Mouse (Mus musculus) cerebellum, postnatal 14 days (tissue): ENCODE results near the gene Zbtb20.

Experiments
- DNase-seq, 2 experiments: peaks; one replicate each; pipeline ENCODE4 v3.0.0; 2021; ENCODE audit warnings: mixed read lengths in 2 of 2

The Zbtb20 gene

DNA sequence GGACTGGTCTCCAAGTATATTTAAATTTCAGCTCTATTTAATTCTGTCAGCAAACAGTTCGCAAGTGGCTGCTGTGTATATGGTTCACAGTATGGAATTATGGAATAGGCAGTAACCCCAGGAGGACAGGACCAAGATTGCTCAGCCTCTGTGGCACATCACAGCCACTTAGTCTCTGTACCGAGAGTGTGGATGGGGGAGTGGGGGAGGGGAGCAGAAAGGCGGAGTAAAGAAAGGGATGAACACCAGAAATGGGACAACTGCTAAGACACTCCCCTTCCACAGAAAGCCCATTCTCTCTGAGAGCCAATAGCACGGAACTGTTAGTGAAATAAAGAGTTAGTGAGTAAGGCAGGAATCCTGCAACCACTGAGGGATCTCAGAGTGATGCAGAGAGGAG lies 699.4 kb downstream of the Zbtb20 start:
- DNase-seq: peak in 1 of 2 experiments; percentile 47

DNA sequence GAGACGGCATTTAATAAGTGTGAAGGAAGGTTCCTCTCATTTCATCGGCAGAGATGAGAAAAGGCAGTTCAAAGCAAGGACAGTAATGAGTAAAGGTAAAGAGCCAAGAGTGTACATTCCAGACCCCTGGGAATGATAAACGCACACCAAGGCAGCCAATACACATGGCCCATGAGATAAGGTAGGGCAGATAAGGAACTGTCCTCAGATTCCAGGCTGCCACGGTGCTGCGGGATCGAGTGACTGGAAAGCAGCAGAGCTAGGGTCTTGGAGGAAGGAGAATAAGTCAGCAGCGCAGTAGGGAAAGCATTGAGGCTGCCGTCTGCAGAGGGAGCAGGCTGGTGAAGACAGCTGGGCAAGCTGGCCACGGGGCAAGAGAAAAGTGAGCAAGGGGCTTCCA lies 699.8 kb downstream of the Zbtb20 start:
- no peak for DNase-seq

DNA sequence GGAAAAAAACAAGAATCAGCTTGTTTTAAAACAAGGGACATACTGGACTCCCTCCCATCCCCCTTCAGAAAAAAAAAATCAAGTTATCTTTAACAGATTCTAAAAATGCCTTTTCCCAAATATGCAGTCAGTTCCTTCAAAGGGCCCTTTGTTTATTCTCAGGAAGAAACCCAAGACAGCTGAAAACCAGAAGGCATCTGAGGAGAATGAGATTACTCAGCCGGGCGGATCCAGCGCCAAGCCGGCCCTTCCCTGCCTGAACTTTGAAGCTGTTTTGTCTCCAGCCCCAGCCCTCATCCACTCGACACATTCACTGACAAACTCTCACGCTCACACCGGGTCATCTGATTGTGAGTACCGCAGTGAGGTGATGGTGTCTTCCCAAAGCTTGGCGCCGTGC lies 701.7 kb downstream of the Zbtb20 start:
- peak; percentile 54 to 70 for DNase-seq

DNA sequence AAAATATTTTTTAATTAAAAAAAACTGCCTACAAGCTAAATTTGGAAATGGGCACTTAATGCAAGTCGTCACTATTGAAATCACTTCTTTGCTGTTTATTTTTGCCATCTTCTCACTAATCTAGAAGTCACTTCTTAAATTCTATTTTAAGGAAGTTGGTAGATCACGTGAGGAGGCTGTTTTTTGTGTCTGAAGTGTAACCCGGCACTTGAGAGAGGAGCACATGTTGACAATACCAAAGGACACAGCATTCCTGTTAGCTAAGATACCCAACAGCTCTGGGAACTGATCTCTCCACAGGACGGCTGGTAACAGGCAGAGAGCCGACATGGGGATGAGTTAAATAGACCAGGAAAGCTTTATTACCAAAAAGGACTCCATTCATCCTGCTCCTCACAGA lies 702.7 kb downstream of the Zbtb20 start:
- DNase-seq: no peak

DNA sequence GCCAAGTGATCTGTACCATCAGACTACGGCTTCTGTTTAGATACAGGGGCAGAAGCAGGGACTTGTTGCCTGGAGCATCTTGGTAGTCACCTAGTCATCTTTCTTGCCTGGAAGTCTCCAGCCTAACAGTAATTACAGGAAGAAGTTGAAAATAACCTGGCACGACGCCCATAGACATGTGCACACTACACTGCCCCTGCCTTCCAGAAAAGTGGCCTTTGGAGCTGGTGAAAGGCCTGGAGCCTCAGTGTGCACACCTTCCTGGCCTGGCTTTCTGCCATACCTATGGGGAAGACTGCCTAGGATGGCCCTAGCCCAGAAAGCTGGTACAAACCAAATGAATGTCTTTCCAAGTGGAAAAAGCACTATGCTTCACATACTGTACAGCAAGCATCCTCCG lies 703.4 kb downstream of the Zbtb20 start:
- DNase-seq: peak; percentile 79 to 89

DNA sequence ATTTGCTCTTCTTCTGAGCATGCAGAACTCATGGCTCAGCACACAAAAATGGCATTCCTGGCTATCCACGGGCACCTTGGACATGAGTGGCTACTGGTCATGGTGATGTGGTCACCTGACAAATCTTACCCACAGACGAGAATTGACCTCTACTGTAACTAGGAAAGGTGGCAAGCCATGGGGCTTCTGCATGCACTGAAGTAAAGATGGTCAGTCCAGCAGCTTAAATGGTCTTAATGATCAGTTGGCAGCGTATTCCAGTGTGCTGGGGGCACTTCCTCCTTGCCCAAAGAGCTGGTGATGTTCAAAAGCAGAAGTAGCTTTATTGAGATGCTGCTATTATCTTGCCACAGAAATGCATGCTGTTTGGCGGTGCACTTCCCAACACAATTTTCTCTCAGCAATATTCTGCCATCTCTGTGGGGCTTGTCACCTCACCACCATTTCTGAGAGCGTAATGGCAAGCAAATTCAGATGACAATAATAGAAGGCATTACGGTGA lies 704.7 kb downstream of the Zbtb20 start:
- no peak for DNase-seq

DNA sequence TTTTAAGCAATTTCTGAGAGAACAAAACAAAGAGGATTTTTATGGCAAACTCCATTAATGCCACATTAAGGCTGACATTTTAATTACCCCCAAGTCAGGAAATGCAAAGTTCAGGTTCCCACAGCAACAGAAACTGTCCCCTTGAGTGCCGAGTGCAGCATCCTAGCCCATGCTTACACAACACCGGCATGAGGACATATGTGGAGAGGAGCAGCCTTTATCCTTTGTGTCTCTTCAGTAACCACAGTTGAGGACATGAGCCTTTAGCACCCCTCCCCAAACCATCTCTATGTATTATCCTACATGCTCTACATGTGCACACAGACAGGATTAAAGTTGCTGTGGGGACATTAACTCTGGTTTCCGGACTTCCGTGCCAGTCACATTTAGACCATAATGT lies 705.9 kb downstream of the Zbtb20 start:
- no peak for DNase-seq

DNA sequence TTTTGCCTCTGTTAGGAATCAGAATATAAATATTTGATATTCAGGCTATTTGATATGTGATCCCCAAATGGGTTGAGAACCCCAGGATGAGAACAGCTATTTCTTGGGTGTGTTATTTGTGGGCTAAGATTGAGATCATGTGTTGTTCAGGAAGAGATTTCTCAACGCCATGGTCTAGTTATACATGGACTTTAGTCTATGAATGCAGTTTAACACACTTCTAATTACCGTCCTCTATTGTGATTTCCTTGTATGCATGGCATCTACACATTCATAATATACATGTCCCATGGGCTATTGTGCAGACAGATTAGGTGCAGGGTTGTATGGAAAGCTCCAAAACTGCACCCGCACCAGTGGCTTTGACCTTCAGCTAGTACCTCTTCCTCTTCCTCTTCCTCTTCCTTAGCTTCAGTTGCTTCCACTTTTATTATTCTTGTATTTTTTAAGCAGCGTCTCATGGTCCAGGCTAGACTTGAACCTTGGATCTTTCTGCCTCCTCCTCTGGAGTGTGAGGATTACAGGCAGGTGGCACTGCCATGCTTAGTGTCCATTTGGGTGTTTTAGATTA lies 711.3 kb downstream of the Zbtb20 start:
- DNase-seq: no peak

DNA sequence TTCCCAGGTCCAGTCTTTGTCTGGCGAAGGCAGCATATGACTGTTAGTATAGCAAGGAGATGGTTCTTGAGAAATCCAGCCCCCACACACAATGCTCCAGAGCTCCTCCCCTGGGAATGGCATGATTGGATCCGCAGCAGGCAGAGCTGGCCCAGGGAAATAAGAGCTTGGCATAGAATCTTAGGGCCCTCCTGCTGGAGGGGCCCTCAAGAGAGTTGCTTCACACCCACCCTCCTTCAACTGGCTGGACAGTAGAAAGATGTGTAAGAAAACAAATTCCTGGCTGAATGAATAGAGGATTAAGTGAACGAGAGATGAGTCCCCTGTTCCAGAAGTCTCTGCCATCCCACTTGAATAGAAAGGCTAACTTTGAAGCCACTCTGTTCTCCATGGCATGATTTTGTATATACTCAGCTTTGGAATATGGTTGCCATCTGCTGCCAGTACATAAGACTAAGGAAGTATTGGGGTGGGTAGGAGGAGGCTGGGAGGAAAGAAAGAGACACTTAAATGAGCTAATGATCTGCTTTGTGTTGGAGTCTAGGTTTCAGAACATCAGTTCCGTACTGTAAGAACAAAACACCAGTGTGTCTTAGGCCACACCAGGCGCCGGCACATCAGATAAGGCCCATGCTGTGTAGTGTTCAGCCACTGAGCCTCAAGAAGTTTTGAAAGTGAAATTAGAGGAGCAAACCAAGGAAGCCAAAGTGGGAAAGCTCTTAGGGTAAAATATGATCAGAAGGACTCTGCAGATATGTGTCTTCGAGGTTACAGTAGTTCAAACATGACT lies 715.2 kb downstream of the Zbtb20 start:
- no peak for DNase-seq

DNA sequence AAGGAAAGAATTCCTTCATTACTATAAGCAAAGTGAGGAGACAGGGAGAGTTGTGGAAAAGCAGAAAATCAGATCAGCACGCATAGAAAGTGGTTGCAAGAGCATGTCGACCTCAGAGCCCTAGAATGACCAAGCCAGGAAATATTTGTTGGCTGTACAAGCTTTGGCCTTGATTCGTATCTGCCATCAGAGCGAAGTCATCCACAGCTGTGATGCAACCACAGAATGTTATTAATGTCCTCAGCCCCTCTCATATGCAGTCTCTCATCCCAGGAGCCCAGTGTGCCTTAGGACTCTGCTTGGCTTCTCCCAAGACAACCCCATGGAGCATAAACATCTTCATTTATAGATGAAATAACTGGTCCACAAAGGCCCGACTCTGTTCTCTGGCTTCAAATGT lies 716.4 kb downstream of the Zbtb20 start:
- DNase-seq: no peak

DNA sequence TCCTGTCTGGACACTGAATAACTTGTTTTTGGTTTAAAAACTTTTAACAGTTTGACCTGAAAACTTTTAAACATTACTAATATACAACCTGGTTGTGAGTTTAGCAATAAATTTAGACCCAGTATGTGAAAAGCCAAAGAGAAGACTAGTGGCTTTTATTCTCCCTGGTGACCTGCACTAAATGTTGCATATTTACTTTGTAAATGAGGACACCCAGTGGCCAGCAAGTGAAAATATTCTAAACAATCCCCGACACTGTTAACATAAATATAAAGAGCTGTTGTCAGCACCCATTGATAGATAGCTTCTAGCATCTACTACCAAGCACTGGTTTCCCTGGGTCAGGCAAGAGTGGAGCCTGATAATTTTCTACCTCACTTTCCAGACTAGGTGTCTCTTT lies 717.1 kb downstream of the Zbtb20 start:
- DNase-seq: peak in 1 of 2 experiments; percentile 49

DNA sequence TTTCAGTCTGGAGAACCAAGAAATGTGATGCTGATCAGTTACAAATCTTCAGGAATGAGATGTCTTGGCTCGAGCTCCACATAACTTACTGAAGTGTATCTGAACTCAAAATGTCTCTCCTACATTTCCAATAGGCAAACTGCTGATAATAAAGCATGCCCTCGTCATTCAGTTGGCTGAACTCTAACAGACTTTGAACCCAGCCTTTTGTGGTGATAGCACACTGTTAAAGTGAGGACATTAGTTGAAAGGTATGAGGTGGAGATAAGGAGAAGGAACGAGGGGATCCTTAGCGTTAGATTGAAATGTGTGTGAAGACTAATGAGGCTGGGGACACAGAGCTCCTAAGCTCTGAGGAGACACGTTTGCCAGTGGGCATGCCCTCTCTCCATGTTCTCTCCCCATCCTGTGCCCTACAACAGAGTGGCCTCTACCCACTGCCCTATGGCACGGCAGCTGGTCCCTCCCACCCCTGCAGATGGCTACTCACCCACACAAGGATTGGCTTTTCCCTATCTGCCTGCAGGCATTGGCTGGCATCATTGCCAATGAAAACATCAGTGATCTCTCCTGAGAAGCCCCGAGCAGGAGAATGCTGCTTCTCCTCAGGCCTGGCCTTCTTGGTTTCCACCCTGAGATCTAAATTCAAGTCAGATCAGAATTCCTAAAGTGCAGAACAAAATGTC lies 721.8 kb downstream of the Zbtb20 start:
- peak; percentile 36 to 43 for DNase-seq

DNA sequence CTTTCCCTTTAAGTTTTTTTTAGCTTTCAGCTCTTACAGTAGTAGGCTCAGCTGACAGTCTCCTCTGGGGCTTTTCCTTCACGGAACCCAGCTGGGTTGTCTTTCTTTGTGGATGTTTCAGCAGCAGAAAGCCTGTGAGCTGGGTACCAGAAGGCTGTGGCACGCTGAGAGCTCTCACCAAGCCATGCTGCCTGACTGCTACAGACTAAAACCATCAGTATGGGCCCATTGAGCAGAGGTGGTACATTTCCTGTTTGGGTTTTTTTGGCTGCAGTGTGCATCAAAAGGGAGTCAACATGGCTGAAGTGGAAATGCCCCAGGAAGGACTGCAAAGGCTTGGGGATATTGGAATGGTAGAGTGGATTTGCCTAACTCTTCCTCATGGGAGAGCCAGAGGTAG lies 724.0 kb downstream of the Zbtb20 start:
- no peak for DNase-seq

DNA sequence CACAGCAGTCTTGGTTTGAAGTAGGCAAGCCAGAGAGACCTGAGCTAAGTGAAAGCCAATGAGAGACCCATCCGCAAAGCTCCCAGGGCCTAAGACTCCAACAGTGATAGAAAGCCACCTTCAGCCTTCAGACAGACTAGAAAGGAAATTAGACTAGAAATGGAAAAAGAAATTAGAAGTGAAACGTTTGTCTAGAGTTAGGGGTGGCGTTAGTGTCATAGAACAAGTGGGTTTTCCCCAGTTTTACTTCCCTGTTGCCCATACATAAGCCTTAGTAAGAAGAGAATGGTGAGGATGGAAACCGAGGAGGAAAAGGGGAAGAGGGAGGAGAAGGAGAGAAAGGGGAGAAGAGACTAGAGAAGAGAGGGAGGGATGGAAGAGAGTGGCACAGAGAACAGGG lies 726.9 kb downstream of the Zbtb20 start:
- no peak for DNase-seq

DNA sequence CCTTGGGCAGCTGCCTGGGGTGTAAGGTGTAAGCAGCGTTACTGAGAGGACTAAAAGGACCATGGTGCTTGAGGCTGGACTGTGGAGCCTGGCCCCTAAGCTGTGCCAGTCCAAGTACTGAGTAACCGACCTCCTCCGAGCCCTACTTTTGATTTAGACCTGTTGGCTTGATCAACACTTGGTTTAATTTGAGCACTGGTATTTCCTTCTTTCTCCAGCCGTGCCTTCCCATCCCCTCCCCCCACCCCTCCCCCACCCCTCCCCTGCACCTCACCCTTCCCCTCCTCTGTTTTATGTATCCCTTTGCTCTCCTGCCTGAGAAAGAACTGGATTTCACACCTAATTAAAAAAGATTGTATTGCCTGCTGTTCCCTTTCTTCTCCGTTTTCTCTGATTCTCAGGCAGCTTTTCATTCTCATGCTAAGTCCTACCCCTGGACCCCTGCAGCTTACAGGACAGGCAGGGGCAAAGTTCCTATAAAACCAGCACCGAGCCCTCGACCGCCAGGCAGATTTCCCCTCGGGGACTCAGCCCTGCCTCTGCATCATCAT lies 728.0 kb downstream of the Zbtb20 start:
- DNase-seq: no peak

DNA sequence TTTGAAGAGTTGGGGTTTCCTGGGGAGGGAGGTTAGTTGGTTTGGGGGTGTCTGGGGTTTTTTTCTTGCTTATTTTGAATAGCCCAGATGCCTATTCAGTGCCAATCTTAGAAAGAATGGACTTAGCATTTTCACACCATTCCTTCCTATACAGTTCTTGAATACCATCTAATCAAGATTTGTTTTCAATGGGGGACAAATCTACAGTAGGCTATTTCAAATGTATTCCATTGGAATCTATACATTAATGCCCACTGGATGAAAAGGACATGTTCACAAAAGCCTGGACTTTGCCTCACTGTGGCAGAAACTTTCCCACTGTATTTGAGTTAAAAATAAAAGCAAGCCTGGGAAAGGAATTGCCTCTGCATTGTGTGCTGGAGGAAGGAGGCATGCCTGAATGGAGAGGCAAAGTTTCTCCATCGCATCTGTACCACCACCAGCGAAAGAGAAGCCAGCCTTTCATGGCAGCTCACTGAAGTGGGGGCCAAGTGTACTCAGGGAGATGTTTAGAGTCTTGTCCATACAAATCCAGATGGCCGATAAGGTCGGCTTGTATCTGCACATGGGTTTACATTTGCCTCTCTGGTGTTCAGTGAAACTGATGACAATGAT lies 728.8 kb downstream of the Zbtb20 start:
- DNase-seq: no peak

DNA sequence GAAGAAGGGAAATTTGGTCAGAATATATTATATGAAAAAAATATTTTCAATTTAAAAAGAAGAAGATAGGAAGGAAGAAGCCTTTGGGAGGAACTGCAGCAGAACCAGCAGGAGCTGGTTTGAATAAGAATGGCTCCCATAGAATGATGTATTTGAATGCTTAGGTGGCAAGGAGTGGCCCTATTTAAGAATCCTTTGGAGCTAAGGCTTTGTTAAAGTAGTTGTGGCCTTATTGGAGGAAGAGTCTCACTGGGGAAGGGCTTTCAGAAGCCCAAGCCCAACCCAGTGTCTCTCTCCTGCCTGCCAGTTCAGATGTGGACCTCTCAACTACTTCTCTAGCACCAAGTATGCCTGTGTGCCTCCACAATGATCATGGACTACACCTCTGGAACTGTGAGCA lies 731.4 kb downstream of the Zbtb20 start:
- DNase-seq: no peak

DNA sequence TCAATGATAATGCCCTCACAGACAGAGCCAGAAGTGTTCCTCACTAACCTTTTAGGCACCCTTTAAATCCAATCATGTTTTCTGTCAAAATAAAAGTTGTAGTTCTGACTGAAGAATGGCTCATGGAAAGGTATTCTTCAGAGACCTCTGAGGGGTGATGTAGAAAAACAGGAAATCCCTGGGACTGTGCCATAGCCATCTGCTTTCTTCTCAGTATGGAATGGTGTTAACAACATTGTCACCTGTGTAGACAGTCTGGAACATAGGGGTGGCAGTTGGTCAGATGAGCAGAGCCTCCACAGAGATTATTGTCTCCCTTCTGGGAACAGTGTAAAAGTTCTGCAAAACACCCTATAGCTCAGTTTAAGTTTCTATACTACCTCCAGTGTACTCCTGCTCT lies 732.4 kb downstream of the Zbtb20 start:
- peak in 1 of 2 experiments; percentile 24 for DNase-seq

DNA sequence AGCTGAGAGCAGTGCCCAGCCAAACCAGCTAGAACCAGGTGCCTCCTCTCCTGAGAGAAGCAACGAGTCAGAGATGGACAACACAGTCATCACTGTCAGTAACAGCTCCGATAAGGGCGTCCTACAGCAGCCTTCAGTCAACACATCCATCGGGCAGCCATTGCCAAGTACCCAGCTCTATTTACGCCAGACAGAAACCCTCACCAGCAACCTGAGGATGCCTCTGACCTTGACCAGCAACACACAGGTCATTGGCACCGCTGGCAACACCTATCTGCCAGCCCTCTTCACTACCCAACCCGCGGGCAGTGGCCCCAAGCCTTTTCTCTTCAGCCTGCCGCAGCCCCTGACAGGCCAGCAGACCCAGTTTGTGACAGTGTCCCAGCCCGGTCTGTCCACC lies 734.7 kb downstream of the Zbtb20 start:
- DNase-seq: no peak

DNA sequence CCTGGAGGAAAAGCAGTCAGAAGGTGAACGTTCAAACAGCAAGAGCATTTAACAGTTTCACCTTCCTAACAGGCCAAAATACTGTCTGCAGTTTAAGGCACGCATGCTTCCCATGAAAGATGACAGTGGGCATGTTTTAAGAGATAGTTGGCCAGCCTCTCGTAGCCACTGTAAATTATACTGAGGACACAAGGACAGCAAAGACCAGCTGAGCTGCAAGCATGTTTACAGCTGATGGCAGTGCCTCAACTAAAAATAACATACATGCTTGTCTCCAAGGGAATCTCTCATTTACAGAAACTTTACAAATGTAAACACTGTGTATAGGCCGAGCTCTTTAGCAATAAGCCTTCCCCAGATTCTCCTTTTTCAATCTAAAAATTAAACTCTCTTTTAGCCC lies 740.7 kb downstream of the Zbtb20 start:
- no peak for DNase-seq

DNA sequence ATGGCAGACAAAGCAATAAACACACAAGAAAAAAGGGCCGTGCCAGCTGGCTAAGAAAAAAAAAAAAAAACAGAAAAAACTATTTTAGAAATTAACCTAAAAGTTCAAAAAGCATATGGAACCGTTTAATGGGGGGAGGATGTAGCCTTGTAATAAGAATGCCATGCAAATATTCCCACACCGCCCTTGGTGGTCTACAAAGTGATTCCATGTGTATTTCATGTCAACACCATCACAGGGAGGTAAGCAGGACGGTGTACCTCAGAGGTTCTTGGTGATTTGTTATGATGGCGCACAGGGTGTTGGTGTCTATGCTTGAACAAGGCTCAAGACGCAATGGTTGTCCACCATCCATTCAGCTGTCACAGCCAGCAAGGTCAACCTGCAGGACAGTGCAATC lies 741.7 kb downstream of the Zbtb20 start:
- DNase-seq: no peak

DNA sequence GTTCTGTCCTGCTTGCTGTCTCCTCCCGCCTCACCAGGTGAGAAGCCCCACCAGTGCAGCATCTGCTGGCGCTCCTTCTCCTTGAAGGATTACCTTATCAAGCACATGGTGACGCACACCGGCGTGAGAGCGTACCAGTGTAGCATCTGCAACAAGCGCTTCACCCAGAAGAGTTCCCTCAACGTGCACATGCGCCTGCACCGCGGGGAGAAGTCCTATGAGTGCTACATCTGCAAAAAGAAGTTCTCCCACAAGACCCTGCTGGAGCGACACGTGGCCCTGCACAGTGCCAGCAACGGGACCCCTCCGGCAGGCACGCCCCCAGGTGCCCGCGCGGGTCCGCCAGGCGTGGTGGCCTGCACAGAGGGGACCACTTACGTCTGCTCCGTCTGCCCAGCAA lies 742.6 kb downstream of the Zbtb20 start:
- DNase-seq: no peak

DNA sequence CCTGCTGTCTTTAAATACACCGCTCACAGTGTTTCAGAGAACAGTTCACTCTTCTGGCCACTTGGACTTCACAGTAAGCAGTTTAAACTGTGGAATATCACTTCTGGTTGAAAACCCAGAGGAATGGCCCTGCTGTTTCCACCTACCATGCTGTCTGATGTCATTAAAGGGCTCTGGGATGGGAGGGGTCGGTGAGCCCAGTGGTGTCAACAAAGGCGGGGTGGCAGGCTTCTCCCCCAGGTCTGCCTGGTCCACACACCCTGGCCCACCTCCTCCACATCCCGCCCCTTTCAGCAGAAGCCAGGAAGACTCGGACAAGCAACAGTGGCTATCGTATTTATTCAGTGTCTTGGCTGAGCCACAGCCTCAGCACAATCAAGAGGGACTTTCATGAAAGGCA lies 743.6 kb downstream of the Zbtb20 start:
- DNase-seq: no peak
